Mouse (Mus musculus): ENCODE measurements at regions not wholly inside any gene's neighbourhood (a gene's known extent, or its start where the extent isn't known, plus 50 kb on each side); places are given as distances from the start of the nearest gene placed in this dataset.
A peak's percentile ranks its signal among the peaks of the same experiment; 100 is the strongest.

DNA sequence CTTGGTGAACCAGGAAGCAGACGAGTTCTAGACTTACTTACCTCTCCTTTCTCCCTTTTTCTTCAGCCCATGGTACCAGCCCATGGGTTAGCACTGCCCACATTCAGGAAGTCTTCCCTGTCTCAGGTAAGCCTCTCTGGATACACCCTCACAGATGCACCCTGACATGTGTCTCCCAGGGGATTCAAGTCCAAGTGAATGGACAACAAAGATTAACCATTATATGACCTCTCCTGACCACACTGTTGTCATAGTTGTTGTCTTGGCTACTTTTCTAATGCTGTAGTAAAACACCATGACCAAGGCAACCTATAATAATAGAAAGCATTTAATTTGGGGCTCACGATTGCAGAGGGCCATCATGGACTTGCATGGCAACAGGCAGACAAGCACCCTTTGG, 98.8 kb upstream of the Vash1 start:
- no peak for DNase-seq (ENCODE audit: extremely low spot score)

DNA sequence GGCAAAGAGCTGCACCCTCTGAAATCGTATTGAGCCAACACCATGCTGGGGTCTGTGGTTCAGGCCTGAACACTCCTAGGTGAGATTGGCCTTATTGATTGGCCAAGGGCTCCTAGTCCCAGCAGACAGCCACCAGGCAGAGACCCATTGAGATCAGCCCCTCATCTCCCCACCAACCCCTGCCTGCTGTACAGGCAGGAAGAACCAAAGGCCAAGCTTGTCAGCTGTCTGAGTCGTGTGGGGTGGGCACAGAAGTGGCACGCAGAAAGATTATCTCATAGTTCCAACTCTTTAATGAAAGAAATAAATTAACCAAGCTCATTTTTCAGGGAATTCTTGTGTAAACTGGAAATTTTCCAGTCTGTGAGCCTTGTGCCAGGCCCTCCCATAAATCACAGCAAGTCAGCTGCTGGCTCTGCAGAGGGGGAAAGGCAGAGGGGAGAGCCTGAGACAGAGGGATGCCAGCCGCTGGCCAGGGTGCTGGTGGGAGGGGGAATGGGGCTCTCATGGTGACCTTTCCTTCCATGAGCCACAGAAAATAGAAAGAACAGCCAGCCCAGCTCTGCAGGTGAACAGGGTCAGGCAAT, 98.3 kb upstream of the Vash1 start:
- DNase-seq (ENCODE audit: extremely low spot score) = no peak

GRCm38 (mm10) chr12:86582076-86582475, 96.4 kb upstream of the Vash1 start:
- no peak for DNase-seq (ENCODE audit: extremely low spot score)

GRCm38 (mm10) chr12:86588010-86588409, 90.5 kb upstream of the Vash1 start:
- no peak for DNase-seq (ENCODE audit: extremely low spot score)

DNA sequence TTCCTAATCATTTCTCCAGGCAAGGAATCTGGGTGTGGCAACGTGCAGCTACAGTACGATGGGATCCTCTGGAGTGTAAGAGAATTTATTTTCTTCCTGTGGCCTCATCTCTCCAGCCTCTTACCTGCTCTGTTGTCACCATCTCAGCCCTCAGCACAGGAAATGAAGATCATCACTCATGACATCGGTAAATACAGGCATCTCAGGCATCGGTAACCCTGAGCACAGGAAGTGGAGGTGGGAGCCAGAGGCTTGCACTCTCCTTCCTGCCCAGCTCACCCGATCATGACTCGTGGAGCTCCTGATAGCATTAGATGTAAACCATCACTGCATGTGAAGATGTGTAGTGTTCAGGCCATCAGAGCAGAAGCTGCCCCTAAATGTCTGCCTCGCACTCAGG, 86.0 kb upstream of the Vash1 start:
- DNase-seq (ENCODE audit: extremely low spot score) = no peak

GRCm38 (mm10) chr12:86594647-86595046, 83.9 kb upstream of the Vash1 start:
- DNase-seq (ENCODE audit: extremely low spot score) = no peak

GRCm38 (mm10) chr12:86600041-86600440, 78.5 kb upstream of the Vash1 start:
- no peak for DNase-seq (ENCODE audit: extremely low spot score)

DNA sequence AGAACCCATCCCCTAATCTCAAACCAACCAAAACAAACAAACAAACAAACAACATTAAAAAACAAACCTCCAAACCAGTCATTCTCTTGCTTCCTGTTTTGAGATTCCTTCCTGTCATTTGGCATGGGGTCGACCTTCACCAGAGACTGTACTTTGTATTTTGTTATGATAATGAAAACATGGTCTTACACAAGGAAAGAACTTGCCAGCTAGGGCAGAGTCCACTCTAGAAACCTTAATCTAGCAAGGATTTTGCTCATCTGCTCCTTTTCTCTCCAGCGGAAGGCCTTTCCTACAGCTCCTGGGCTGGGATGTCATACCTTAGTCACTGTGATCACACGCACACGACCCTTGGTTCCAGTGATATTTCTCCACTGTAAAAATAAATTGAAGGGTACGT, 75.0 kb upstream of the Vash1 start:
- DNase-seq (ENCODE audit: extremely low spot score) = no peak

GRCm38 (mm10) chr12:86612431-86613040, 66.0 kb upstream of the Vash1 start:
- DNase-seq (ENCODE audit: extremely low spot score) = no peak

GRCm38 (mm10) chr12:86614156-86614555, 64.3 kb upstream of the Vash1 start:
- DNase-seq (ENCODE audit: extremely low spot score) = peak; percentile 35

GRCm38 (mm10) chr12:86616327-86616726, 62.2 kb upstream of the Vash1 start:
- DNase-seq (ENCODE audit: extremely low spot score) = no peak

DNA sequence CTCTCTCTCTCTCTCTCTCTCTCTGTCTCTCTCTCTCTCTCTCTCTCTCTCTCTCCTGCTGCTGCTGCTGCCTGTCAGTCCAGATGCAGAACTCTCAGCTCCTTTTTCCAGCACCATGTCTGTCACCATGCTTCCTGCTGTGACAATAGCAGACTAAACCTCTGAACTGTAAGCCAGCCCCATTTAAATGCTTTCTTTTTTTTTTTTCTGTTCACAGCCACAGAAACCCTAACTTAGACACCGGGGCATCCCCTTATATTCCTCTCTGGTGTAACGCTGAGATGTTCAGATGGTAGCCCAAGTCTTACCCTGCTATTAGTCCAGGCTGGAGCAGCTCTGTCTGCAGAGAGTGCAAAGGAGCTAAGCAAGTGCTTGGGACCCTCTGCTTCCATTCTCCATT, 54.3 kb upstream of the Vash1 start:
- DNase-seq (ENCODE audit: extremely low spot score) = no peak

DNA sequence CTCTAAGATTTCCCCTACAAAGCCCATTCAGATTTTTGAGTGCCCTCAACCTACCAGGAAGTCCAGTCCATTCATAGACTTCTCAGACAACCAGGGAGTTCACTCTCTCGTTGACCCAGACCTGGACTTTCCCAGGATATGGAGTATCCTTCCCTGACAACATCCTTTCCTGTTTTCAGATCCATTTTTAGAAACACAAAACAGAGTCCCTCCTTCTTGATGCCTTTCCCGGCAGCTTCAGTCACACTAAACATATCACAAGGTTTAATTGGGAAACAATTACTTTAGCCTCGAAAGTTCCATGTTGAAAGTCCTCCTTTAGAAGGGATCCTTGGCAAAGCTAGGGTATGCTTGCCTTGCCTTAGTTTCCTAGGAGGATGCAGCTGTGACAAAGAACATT, 51.8 kb upstream of the Vash1 start:
- no peak for DNase-seq (ENCODE audit: extremely low spot score)

- no peak for DNase-seq (ENCODE audit: extremely low spot score)
Observed at GRCm38 (mm10) chr12:86628050-86628782, 50.3 kb upstream of the Vash1 start.
